Mouse (Mus musculus) hematopoietic stem cell, adult 5-6 weeks (primary cell): ENCODE measurements around the gene Sim1. TPM values are rescaled to one million over a fixed set of nuclear protein-coding genes. Genes with fewer than 3 reads are reported as not detected.

Source experiments
- ATAC-seq, 2 experiments: fragments of 125-278 bp in 1 of 2; replicated peaks in 1 of 2; 2 replicates each; pipeline ENCODE4 v1.8.0; 2016 to 2017; ENCODE audit warnings: inconsistent platforms in 2 of 2, mild to moderate bottlenecking in 2 of 2, moderate number of reproducible peaks in 2 of 2, low read depth in 1 of 2, moderate TSS enrichment in 1 of 2; ENCODE audit not compliant: low FRiP score in 2 of 2, poor library complexity in 2 of 2, severe bottlenecking in 2 of 2, insufficient read depth in 1 of 2, low TSS enrichment in 1 of 2
- total RNA-seq: library from RNA; stranded (forward); fragments of 172-1452, 232-1000 nt; gene quantifications from 2 replicates; pipeline ENCODE4 v1.2.3, GENCODE M21; 2017

The Sim1 gene
- total RNA-seq, 1 experiment from 2014 or later = not detected

DNA sequence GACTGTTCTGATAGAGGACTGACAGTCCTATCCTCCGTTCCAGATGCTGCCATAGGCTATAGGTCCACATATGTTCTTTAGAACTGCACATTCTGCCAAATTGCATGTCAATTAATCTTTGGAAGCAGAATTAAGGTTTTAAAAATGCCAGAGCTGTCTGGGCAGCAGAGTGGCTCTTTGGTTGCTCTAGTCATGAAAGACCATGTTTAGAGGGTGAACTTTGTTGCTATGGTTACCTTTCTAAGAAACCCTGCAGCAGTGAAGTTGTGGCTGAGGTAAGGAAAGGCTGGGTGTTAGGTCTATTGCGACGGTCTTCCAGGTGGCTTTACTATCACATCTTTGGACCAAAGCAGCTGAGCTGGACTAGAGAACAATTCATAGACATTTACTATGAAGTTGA, 113.2 kb downstream of the Sim1 start:
- ATAC-seq = no peak

GRCm38 (mm10) chr10:51011391-51012150, 117.0 kb downstream of the Sim1 start:
- no peak for ATAC-seq

- no peak for ATAC-seq
Observed at GRCm38 (mm10) chr10:51014901-51015300, 120.3 kb downstream of the Sim1 start.

- ATAC-seq = no peak
Observed at GRCm38 (mm10) chr10:51015362-51015761, 120.8 kb downstream of the Sim1 start.

GRCm38 (mm10) chr10:51023308-51024279, 129.0 kb downstream of the Sim1 start:
- no peak for ATAC-seq
